Mouse (Mus musculus): ENCODE data around the gene Ephb2. TPM values are rescaled to one million over a fixed set of nuclear protein-coding genes. Genes with fewer than 3 reads are reported as not detected.
A peak's percentile ranks its signal among the peaks of the same experiment; 100 is the strongest.

Ephb2 gene
- polyA plus RNA-seq, 1 experiment from 2014 or later = 10.7 TPM

DNA sequence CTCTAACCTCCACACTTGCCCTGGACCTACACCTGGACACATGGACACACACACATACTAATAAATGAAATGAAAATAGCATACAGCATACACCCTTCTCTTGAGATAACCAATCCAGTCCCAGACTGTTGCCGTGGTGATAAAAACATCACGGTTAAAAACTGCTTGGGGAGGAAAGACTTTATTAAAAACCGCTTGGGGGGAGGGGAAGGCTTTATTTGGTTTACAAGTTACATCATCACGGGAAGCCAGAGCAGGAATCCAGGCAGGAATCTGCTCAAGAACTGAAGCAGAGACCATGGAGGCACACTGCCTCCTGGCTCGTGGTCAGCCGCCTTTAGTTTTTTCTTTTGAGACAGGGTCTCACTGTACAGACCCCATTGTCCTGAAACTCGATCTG lies 222.1 kb downstream of the Ephb2 start:
- H3K36me3 ChIP-seq (replicated peaks) = no peaks in the 10 kb centered on the region
- H3K9me3 ChIP-seq = no peaks in the 10 kb centered on the region
- peaks cover 2% of the 10 kb centered on the region; the same call in 1 of the 2 replicates for H3K4me1 ChIP-seq
- no peaks in the 10 kb centered on the region for H3K27me3 ChIP-seq (replicated peaks; ENCODE audit: low read depth, poor library complexity, severe bottlenecking)
- H3K4me3 ChIP-seq = no peak overlapping the region
- no peak overlapping the region for H3K27ac ChIP-seq (replicated peaks)
- DNase-seq (ENCODE audit: low spot score) = no peak
- WGBS = 69% methylated on average over 7 of the region's 7 CpGs

DNA sequence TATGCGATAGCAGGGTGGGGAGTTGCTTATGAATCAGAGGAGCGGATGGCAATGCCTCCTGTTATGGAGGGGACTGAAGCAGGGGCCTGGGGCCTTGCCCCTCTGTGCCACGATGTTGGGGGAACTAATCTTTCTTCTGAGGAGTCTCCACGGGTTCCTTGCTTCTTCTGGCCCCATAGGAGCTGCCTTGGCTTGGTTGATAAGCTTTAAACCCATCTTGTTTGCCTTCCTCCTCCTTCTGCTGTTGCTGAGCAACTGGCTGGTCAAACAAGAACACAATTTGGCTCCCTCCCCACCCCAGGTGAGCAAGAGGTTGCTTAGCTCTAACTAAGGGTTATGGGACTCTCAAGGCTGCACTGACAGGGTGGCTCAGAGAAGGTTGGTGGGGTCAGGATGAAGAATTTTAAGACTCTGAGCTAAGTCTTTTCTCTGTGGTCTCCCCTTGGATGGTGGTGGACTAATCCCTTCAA lies 225.4 kb downstream of the Ephb2 start, which contains the start of gene Tex46:
Gene Tex46 (plus strand): TSS at position 51 of the 470 bp plus-strand sequence.
- no peaks in the 10 kb centered on the region for H3K36me3 ChIP-seq (replicated peaks)

GRCm38 (mm10) chr4:136605756-136606485 lies 229.9 kb downstream of the Ephb2 start:
- no peak overlapping the region for H3K4me3 ChIP-seq
- 91% methylated on average over 19 of the region's 19 CpGs for WGBS

More for the DNA sequence above, 225.4 kb downstream of the Ephb2 start, which contains the start of gene Tex46:
- Histone ChIP-seq H3K27ac (replicated peaks) (no peak within 1 kb of the TSS), H3K4me1 (no peaks in the 10 kb centered on the region), H3K27me3 (replicated peaks; ENCODE audit: low read depth, poor library complexity, severe bottlenecking) (no peaks in the 10 kb centered on the region), H3K4me3 (no peak within 1 kb of the TSS), H3K9me3 (no peaks in the 10 kb centered on the region)
- no peak for DNase-seq (ENCODE audit: low spot score)
- WGBS = 67% methylated on average over 4 of the region's 4 CpGs

DNA sequence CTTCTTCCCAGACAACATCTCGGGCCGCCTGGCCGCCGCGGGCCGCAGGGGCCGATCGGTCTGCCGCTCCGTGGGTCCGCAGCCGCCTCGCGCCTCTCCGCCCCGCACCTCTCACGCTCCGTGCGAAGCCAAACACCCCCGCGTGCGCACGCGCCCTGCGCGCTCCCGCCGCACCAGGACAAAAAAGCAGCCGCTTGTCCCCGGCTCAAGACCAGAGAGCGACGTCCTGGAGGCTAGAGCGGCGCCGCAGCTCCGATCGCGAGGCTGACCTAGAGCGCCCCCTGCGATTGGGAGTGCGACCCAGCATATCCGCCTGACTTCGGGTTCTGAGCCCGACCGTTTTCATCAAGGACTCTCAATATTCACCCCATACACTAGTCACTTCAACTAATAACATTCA lies 233.2 kb downstream of the Ephb2 start, which contains the start of gene Kdm1a:
Gene Kdm1a (minus strand): TSS at position 156 of the 400 bp plus-strand sequence.
- under 1% methylated on average over 45 of the region's 45 CpGs for WGBS
- Histone ChIP-seq H3K4me3 (peak within 1 kb of the TSS; percentile 99), H3K27ac (replicated peaks) (peak within 1 kb of the TSS; percentile 98), H3K4me1 (peaks cover 15% of the 10 kb centered on the region), H3K9me3 (no peaks in the 10 kb centered on the region), H3K27me3 (replicated peaks; ENCODE audit: low read depth, poor library complexity, severe bottlenecking) (no peaks in the 10 kb centered on the region), H3K36me3 (replicated peaks) (peaks cover 24% of the 10 kb centered on the region)
- DNase-seq (ENCODE audit: low spot score) = peak; percentile 97

More at GRCm38 (mm10) chr4:136605756-136606485, 229.9 kb downstream of the Ephb2 start:
- DNase-seq (ENCODE audit: low spot score) = no peak
- H3K36me3 ChIP-seq (replicated peaks) = no peaks in the 10 kb centered on the region
- H3K27me3 ChIP-seq (replicated peaks; ENCODE audit: low read depth, poor library complexity, severe bottlenecking) = no peaks in the 10 kb centered on the region
- H3K9me3 ChIP-seq = no peaks in the 10 kb centered on the region
- H3K4me1 ChIP-seq = peaks cover 5% of the 10 kb centered on the region
- no peak overlapping the region for H3K27ac ChIP-seq (replicated peaks)

- Histone ChIP-seq H3K27me3 (replicated peaks; ENCODE audit: low read depth, poor library complexity, severe bottlenecking) (no peaks in the 10 kb centered on the region), H3K36me3 (replicated peaks) (peaks cover 26% of the 10 kb centered on the region), H3K4me1 (peaks cover 15% of the 10 kb centered on the region), H3K27ac (replicated peaks) (peak overlapping the region; percentile 98), H3K4me3 (peak overlapping the region; percentile 99), H3K9me3 (no peaks in the 10 kb centered on the region)
- under 1% methylated on average over 68 of the region's 68 CpGs for WGBS
- peak; percentile 76 for DNase-seq (ENCODE audit: low spot score)
Observed at GRCm38 (mm10) chr4:136602018-136602554, 233.7 kb downstream of the Ephb2 start.

DNA sequence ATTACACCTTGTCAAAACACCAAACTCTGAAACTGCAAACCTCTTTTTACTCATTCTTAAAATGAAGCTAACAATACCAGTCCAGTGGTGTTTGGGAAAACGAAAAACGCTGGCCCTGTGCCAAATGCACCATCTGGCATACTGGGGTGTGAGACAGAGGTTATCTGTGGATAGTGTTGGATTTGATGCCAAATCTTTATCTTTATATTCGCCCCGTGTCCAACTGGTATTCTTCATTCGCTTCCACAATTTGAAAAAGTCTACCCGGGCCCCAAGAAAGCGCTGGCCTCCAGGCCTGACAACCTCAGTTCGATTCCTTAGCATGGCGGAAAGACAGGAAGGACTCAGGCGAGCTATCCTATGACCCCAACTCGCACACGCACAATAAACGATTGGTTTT lies 234.3 kb downstream of the Ephb2 start:
- H3K27ac ChIP-seq (replicated peaks) = peak overlapping the region; percentile 98

GRCm38 (mm10) chr4:136600536-136600935 lies 235.3 kb downstream of the Ephb2 start:
- H3K9me3 ChIP-seq = no peaks in the 10 kb centered on the region
- H3K27me3 ChIP-seq (replicated peaks; ENCODE audit: low read depth, poor library complexity, severe bottlenecking) = no peaks in the 10 kb centered on the region
- peaks cover 15% of the 10 kb centered on the region for H3K4me1 ChIP-seq
- peak overlapping the region; percentile 99 for H3K4me3 ChIP-seq
- WGBS = 91% methylated on average over 2 of the region's 2 CpGs
- no peak overlapping the region for H3K27ac ChIP-seq (replicated peaks)
- H3K36me3 ChIP-seq (replicated peaks) = peaks cover 26% of the 10 kb centered on the region
- DNase-seq (ENCODE audit: low spot score) = no peak

More for the DNA sequence above, 234.3 kb downstream of the Ephb2 start:
- peak overlapping the region; percentile 99 for H3K4me3 ChIP-seq
- peak; percentile 42 for DNase-seq (ENCODE audit: low spot score)
- peaks cover 15% of the 10 kb centered on the region for H3K4me1 ChIP-seq
- 5% methylated on average over 13 of the region's 13 CpGs for WGBS
- H3K36me3 ChIP-seq (replicated peaks) = peaks cover 26% of the 10 kb centered on the region
- no peaks in the 10 kb centered on the region for H3K27me3 ChIP-seq (replicated peaks; ENCODE audit: low read depth, poor library complexity, severe bottlenecking)
- no peaks in the 10 kb centered on the region for H3K9me3 ChIP-seq

DNA sequence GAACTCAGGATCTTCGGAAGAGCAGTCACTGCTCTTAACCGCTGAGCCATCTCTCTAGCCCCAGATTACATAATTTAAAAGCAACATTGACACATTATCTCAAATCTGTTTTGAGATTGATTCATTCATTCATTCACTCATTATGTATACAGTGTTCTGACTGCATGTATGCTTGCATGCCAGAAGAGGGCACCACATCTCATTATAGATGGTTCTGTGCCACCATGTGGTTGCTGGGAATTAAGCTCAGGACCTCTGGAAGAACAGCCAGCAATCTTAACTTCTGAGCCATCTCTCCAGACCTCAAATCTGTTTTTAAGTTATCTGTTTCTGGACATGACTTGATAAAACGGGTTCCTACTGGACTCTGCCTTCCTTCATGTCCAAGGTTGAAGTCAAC lies 235.9 kb downstream of the Ephb2 start:
- Histone ChIP-seq H3K4me3 (peak overlapping the region; percentile 99; the same call in 1 of the 2 replicates), H3K4me1 (peaks cover 15% of the 10 kb centered on the region), H3K27me3 (replicated peaks; ENCODE audit: low read depth, poor library complexity, severe bottlenecking) (no peaks in the 10 kb centered on the region), H3K36me3 (replicated peaks) (peaks cover 26% of the 10 kb centered on the region), H3K9me3 (no peaks in the 10 kb centered on the region), H3K27ac (replicated peaks) (no peak overlapping the region)
- DNase-seq (ENCODE audit: low spot score) = no peak
- WGBS = 94% methylated on average over 3 of the region's 3 CpGs

GRCm38 (mm10) chr4:136598268-136598876 lies 237.4 kb downstream of the Ephb2 start:
- Histone ChIP-seq H3K9me3 (no peaks in the 10 kb centered on the region), H3K27ac (replicated peaks) (no peak overlapping the region), H3K27me3 (replicated peaks; ENCODE audit: low read depth, poor library complexity, severe bottlenecking) (no peaks in the 10 kb centered on the region), H3K36me3 (replicated peaks) (peaks cover 34% of the 10 kb centered on the region), H3K4me3 (no peak overlapping the region), H3K4me1 (peaks cover 15% of the 10 kb centered on the region)
- DNase-seq (ENCODE audit: low spot score) = no peak
- WGBS = 93% methylated on average over 7 of the region's 7 CpGs

Small RNA genes lying within 50 kb of the gene (microRNA-seq; reads per million reads assigned to microRNA genes)
- not detected for gene Gm22180

Other genes starting within 250 kb of the Ephb2 start
- gene Kdm1a, start 233.3 kb downstream of the Ephb2 start, polyA plus RNA-seq (2016; fragmentation: Nextera tagmentation; extraction: Ambion mirVana) = 54.2 and 56.1 TPM in 2 replicates
- gene Tex46, start 225.6 kb downstream of the Ephb2 start, polyA plus RNA-seq (2016; fragmentation: Nextera tagmentation; extraction: Ambion mirVana) = not detected in 2 replicates
- not detected in 2 replicates for gene Lactbl1, start 213.4 kb downstream of the Ephb2 start, polyA plus RNA-seq (2016; fragmentation: Nextera tagmentation; extraction: Ambion mirVana)
- gene C1qb, start 50.2 kb upstream of the Ephb2 start, polyA plus RNA-seq (2016; fragmentation: Nextera tagmentation; extraction: Ambion mirVana) = 17.0 and 20.1 TPM in 2 replicates
- 5.6 and 7.2 TPM in 2 replicates for gene C1qc, start 57.1 kb upstream of the Ephb2 start, polyA plus RNA-seq (2016; fragmentation: Nextera tagmentation; extraction: Ambion mirVana)
- 4.6 and 8.1 TPM in 2 replicates for gene C1qa, start 62.8 kb upstream of the Ephb2 start, polyA plus RNA-seq (2016; fragmentation: Nextera tagmentation; extraction: Ambion mirVana)
- gene Epha8, start 120.8 kb upstream of the Ephb2 start, polyA plus RNA-seq (2016; fragmentation: Nextera tagmentation; extraction: Ambion mirVana) = 0.88 and 1.1 TPM in 2 replicates
- 6.5 TPM in 2 replicates for gene Zbtb40, start 212.8 kb upstream of the Ephb2 start, polyA plus RNA-seq (2016; fragmentation: Nextera tagmentation; extraction: Ambion mirVana)

Measured in embryonic facial prominence, embryonic 10.5 days (tissue).